Mouse (Mus musculus) ES-Bruce4 (cell line): ENCODE measurements around the gene Cnot3. TPM values are rescaled to one million over a fixed set of nuclear protein-coding genes. Genes with fewer than 3 reads are reported as not detected.

Experiments used
- H3K27ac ChIP-seq: 2 replicates; pipeline ENCODE4 v1.5.1; 2012; ENCODE audit warnings: low read length, inconsistent platforms; ENCODE audit not compliant: insufficient read depth
- H3K27me3 ChIP-seq: 2 replicates; pipeline ENCODE4 v1.6.1; 2012; ENCODE audit warnings: mild to moderate bottlenecking, low read length, inconsistent platforms; ENCODE audit not compliant: control insufficient read depth, poor library complexity, insufficient read depth, severe bottlenecking
- H3K36me3 ChIP-seq: 2 replicates; pipeline ENCODE4 v1.6.1; 2012; ENCODE audit warnings: inconsistent platforms, mild to moderate bottlenecking, low read length, moderate library complexity; ENCODE audit not compliant: control insufficient read depth, poor library complexity, insufficient read depth, severe bottlenecking
- H3K4me1 ChIP-seq: one replicate; pipeline ENCODE4 v1.8.1; 2011; ENCODE audit warnings: low read length; ENCODE audit not compliant: control insufficient read depth, insufficient read depth
- H3K4me3 ChIP-seq: 2 replicates; pipeline ENCODE4 v1.5.1; 2011; ENCODE audit warnings: low read depth, mild to moderate bottlenecking, low read length
- H3K9ac ChIP-seq: 2 replicates; pipeline ENCODE4 v1.6.1; 2012; ENCODE audit warnings: low read depth, mild to moderate bottlenecking, inconsistent platforms; ENCODE audit not compliant: poor library complexity, severe bottlenecking
- H3K9me3 ChIP-seq: replicated peaks from 2 replicates; pipeline ENCODE4 v1.6.1; 2012; ENCODE audit warnings: mild to moderate bottlenecking, low read length, inconsistent platforms; ENCODE audit not compliant: control insufficient read depth, poor library complexity, insufficient read depth, severe bottlenecking
- CTCF ChIP-seq: IDR thresholded peaks from one replicate; pipeline ENCODE4 v1.8.1; 2011; ENCODE audit warnings: low read depth, low read length
- EP300 ChIP-seq: IDR thresholded peaks from 2 replicates; pipeline ENCODE4 v1.6.1; 2011; ENCODE audit warnings: low read depth, low read length; ENCODE audit not compliant: insufficient read depth
- POLR2A ChIP-seq: IDR thresholded peaks from one replicate; pipeline ENCODE4 v1.8.1; 2011; ENCODE audit warnings: low read length; ENCODE audit not compliant: insufficient read depth
- polyA plus RNA-seq: library from polyadenylated mRNA; stranded (reverse); fragments of >200 nt; gene quantifications from 2 replicates; pipeline ENCODE4 v1.2.4, GENCODE M21; 2011; ENCODE audit warnings: low read depth; ENCODE audit not compliant: missing spikeins, insufficient read depth, insufficient read length

Gene Cnot3
- polyA plus RNA-seq, 1 experiment: 141 TPM

GRCm38 (mm10) chr7:3617242-3617995 is 27.6 kb upstream of the Cnot3 start, which contains the start of gene Ndufa3:
Gene Ndufa3 (plus strand): TSS chr7:3617373.
- peak within 1 kb of the TSS; percentile 98 for H3K4me3 ChIP-seq
- H3K36me3 ChIP-seq: peaks cover 13% of the 10 kb centered on the region; the same call in 1 of the 2 replicates
- H3K4me1 ChIP-seq: no peaks in the 10 kb centered on the region
- peak within 1 kb of the TSS; percentile 84 for H3K9ac ChIP-seq
- no peak within 1 kb of the TSS for H3K27ac ChIP-seq
- H3K27me3 ChIP-seq: no peaks in the 10 kb centered on the region
- TF ChIP-seq POLR2A (peak; percentile 32), EP300 (no peak)
- H3K9me3 ChIP-seq: no peaks in the 10 kb centered on the region

GRCm38 (mm10) chr7:3629030-3629429 is 16.0 kb upstream of the Cnot3 start:
- H3K36me3 ChIP-seq: peaks cover 23% of the 10 kb centered on the region

GRCm38 (mm10) chr7:3629543-3630477 is 15.3 kb upstream of the Cnot3 start, which contains the start of the genes Tfpt and Prpf31:
Gene Tfpt (minus strand): TSS chr7:3629929.
Gene Prpf31 (plus strand): TSS chr7:3629985.
- Histone ChIP-seq H3K9me3 (no peaks in the 10 kb centered on the region), H3K27me3 (no peaks in the 10 kb centered on the region), H3K4me1 (no peaks in the 10 kb centered on the region), H3K27ac (no peak within 1 kb of the TSS), H3K36me3 (peaks cover 24% of the 10 kb centered on the region), H3K9ac (peak within 1 kb of the TSS; percentile 71), H3K4me3 (peak within 1 kb of the TSS; percentile 95)
- no peak for TF ChIP-seq CTCF
- no peak for TF ChIP-seq POLR2A
- TF ChIP-seq EP300: 0 out of 2 replicates have a peak, but pooled peaks have one; percentile 23

More at GRCm38 (mm10) chr7:3629030-3629429, 16.0 kb upstream of the Cnot3 start:
- no peaks in the 10 kb centered on the region for H3K27me3 ChIP-seq
- H3K9ac ChIP-seq: peak overlapping the region; percentile 71
- peak overlapping the region; percentile 95 for H3K4me3 ChIP-seq
- no peaks in the 10 kb centered on the region for H3K9me3 ChIP-seq
- no peaks in the 10 kb centered on the region for H3K4me1 ChIP-seq
- TF ChIP-seq CTCF (no peak), EP300 (no peak), POLR2A (no peak)
- no peak overlapping the region for H3K27ac ChIP-seq

- Histone ChIP-seq H3K9ac (peak overlapping the region; percentile 71), H3K27me3 (no peaks in the 10 kb centered on the region), H3K4me1 (no peaks in the 10 kb centered on the region), H3K36me3 (peaks cover 25% of the 10 kb centered on the region), H3K4me3 (peak overlapping the region; percentile 95), H3K9me3 (no peaks in the 10 kb centered on the region), H3K27ac (no peak overlapping the region)
- TF ChIP-seq CTCF (no peak), POLR2A (no peak), EP300 (no peak)
Observed at GRCm38 (mm10) chr7:3630478-3630815, 14.6 kb upstream of the Cnot3 start.

GRCm38 (mm10) chr7:3643412-3643811 is 1.7 kb upstream of the Cnot3 start:
- TF ChIP-seq POLR2A: no peak
- Histone ChIP-seq H3K36me3 (peaks cover 30% of the 10 kb centered on the region), H3K9ac (no peak overlapping the region), H3K27ac (no peak overlapping the region), H3K4me3 (no peak overlapping the region), H3K4me1 (no peaks in the 10 kb centered on the region), H3K9me3 (no peaks in the 10 kb centered on the region), H3K27me3 (no peaks in the 10 kb centered on the region)

- Histone ChIP-seq H3K4me1 (no peaks in the 10 kb centered on the region), H3K27me3 (no peaks in the 10 kb centered on the region), H3K9ac (0 out of 2 replicates have a peak overlapping the region, but pooled peaks have one; percentile 5), H3K4me3 (peak overlapping the region; percentile 61; the same call in 1 of the 2 replicates), H3K9me3 (no peaks in the 10 kb centered on the region), H3K27ac (no peak overlapping the region), H3K36me3 (peaks cover 28% of the 10 kb centered on the region)
- TF ChIP-seq CTCF (no peak), POLR2A (no peak), EP300 (no peak)
Observed at GRCm38 (mm10) chr7:3643843-3644242, 1.2 kb upstream of the Cnot3 start.
